Mouse (Mus musculus) liver, postnatal 0 days (tissue): ENCODE data around the gene Glp1r.

Experiments
- CTCF ChIP-seq: sonication (generic); IDR thresholded peaks from 2 replicates; pipeline ENCODE4 v1.5.1; 2016; ENCODE audit warnings: antibody characterized with exemption, low read depth
- EP300 ChIP-seq: IDR thresholded peaks from 2 replicates; pipeline ENCODE4 v1.6.1; 2016; ENCODE audit warnings: antibody characterized with exemption, low read depth, mild to moderate bottlenecking

GRCm38 (mm10) chr17:30911732-30912088 is 10.1 kb downstream of the Glp1r start:
- TF ChIP-seq CTCF: no peak
- no peak for TF ChIP-seq EP300
